Mouse (Mus musculus) activated CD4-positive, CD25-positive, alpha-beta regulatory T cell, adult 9 weeks (primary cell): Measurements from ENCODE around the gene P2rx5. TPM values are rescaled to one million over a fixed set of nuclear protein-coding genes. Genes with fewer than 3 reads are reported as not detected.

Source experiments
- polyA plus RNA-seq: library from polyadenylated mRNA; unstranded; fragments of 100-300 nt; shearing (Covaris generic); gene quantifications from one replicate; pipeline ENCODE4 v1.2.1, GENCODE M21; 2017

P2rx5 gene
- 0.11 TPM for polyA plus RNA-seq

GRCm38 (mm10) chr11:73159957-73160810 lies at the start of gene P2rx5:
Gene P2rx5, plus strand, starts transcription at chr11:73160421.

GRCm38 (mm10) chr11:73137591-73138501 lies 22.4 kb upstream of the P2rx5 start, which contains the start of gene Haspin:
Gene Haspin, minus strand, starts transcription at chr11:73138294.

GRCm38 (mm10) chr11:73176608-73177508 lies 16.6 kb downstream of the P2rx5 start, which contains the start of the genes Emc6 and Tax1bp3:
Gene Emc6, minus strand, starts transcription at chr11:73177037.
Gene Tax1bp3, plus strand, starts transcription at chr11:73177083.

GRCm38 (mm10) chr11:73198603-73199229 lies 38.5 kb downstream of the P2rx5 start, which contains the start of gene Ctns:
Gene Ctns, minus strand, starts transcription at chr11:73199042.

GRCm38 (mm10) chr11:73199230-73199712 lies 39.0 kb downstream of the P2rx5 start, which contains the start of gene Shpk:
Gene Shpk, plus strand, starts transcription at chr11:73199460.

Other genes with a start within 250 kb of the P2rx5 start
- gene Atp2a3, start 199.3 kb upstream of the P2rx5 start, polyA plus RNA-seq = 271 TPM
- gene P2rx1, start 161.3 kb upstream of the P2rx5 start, polyA plus RNA-seq = not detected
- gene Camkk1, start 141.4 kb upstream of the P2rx5 start, polyA plus RNA-seq = 10.0 TPM
- 19.3 TPM for gene Ncbp3, start 112.6 kb upstream of the P2rx5 start, polyA plus RNA-seq
- 82.4 TPM for gene Itgae, start 69.8 kb upstream of the P2rx5 start, polyA plus RNA-seq
- 8.2 TPM for gene Haspin, start 22.1 kb upstream of the P2rx5 start, polyA plus RNA-seq
- gene Emc6, start 16.6 kb downstream of the P2rx5 start, polyA plus RNA-seq = 50.3 TPM
- gene Tax1bp3, start 16.7 kb downstream of the P2rx5 start, polyA plus RNA-seq = 30.7 TPM
- gene Ctns, start 38.6 kb downstream of the P2rx5 start, polyA plus RNA-seq = 14.2 TPM
- 7.7 TPM for gene Shpk, start 39.0 kb downstream of the P2rx5 start, polyA plus RNA-seq
- not detected for gene Trpv1, start 73.9 kb downstream of the P2rx5 start, polyA plus RNA-seq
- not detected for gene Trpv3, start 107.0 kb downstream of the P2rx5 start, polyA plus RNA-seq
- not detected for gene Aspa, start 169.2 kb downstream of the P2rx5 start, polyA plus RNA-seq
- gene Gm49340, start 169.3 kb downstream of the P2rx5 start, polyA plus RNA-seq = not detected
- gene Spata22, start 169.3 kb downstream of the P2rx5 start, polyA plus RNA-seq = not detected
- not detected for gene Olfr20, start 190.4 kb downstream of the P2rx5 start, polyA plus RNA-seq
- not detected for gene Olfr376, start 210.8 kb downstream of the P2rx5 start, polyA plus RNA-seq
- gene Olfr1, start 239.2 kb downstream of the P2rx5 start, polyA plus RNA-seq = not detected